Mouse (Mus musculus) left cerebral cortex, postnatal 10 days (tissue): ENCODE results near the gene Rasl10a. TPM values are rescaled to one million over a fixed set of nuclear protein-coding genes. Genes with fewer than 3 reads are reported as not detected.

ENCODE experiments used
- DNase-seq, 2 experiments: peaks; one replicate each; pipeline ENCODE4 v3.0.0; 2021 to 2022; ENCODE audit warnings: low spot score in 2 of 2, mixed read lengths in 1 of 2; ENCODE audit errors: extremely low spot score in 1 of 2
- intact Hi-C: fragments of 180-260 bp; cut with DNase I; formaldehyde crosslinking; loops from one replicate; pipeline ENCODE4 v1.15.1; 2025
- total RNA-seq, 2 experiments: library from RNA; stranded (reverse); gene quantifications; 2 replicates each; pipeline ENCODE4 v1.2.3; 2021

Gene Rasl10a
- 10 to 100 TPM; 43.2 to 47.9 TPM for total RNA-seq

GRCm38 (mm10) chr11:5057856-5058641 is at the start of gene Rasl10a:
Rasl10a (plus strand) TSS chr11:5058128.
- intact Hi-C loops: loop anchor here (5.0 kb wide), 1 partner anchor 41 kb away; no protein-coding TSS in a partner anchor

GRCm38 (mm10) chr11:5008867-5009266 is 49.1 kb upstream of the Rasl10a start:
- no peak for DNase-seq
- intact Hi-C loops: no loop called here

More at GRCm38 (mm10) chr11:5057856-5058641, at the start of gene Rasl10a:
- DNase-seq: peak in 1 of 2 experiments; percentile 63

DNA sequence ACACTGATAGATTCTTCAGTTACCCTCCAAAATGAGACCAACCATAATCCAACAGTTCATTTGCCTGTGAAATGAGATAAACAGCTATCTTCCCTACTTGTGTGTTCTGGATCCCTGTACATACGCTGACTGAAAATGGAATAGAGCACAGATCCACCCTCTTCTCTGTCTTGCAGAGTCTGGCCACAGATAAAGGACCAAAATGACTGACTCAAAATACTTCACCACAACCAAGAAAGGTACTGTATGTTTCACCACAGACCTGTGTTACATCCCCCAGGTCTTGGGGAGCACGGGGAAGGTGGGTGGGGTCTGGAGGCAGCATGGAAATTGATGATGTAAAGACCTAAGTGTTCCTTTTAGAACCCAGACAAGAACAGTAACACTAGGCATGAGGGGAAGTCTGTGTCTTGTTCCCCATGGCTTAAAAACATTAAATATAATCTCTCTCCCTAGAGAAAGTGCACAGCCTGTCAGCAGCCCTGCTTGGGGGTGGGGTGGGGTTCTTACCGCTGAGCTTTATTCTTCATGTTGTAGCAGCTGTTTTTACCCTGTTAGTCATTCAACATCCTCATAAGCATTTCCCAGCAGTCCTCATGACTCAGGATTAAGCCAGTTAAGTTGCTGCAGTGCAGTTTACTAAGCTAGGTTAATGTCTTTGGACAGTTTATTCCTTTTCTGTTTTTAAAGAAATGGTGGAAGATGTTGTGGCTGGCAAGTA is 48.4 kb upstream of the Rasl10a start:
- intact Hi-C loops: no loop called here
- DNase-seq: no peak

DNA sequence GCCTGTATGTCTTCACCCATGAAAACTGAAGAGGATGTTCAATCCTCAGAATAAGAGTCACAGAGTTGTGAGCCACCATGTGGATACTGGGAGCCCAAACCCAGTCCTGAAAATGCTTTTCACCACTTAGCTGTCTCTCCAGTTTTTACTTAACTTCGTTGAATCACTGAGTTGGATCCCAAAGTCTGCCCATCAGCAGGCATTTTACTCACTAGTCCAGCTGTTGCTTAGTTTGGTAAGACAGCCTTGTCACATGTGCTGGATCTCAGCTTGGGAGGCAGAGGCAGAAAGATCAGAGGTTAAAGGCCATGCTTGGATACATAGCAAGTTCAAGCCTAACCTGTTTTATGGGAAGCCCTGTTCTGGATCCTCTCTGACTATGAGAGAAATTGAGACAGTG is 47.7 kb upstream of the Rasl10a start:
- no peak for DNase-seq
- intact Hi-C loops: no loop called here

- intact Hi-C loops: no loop called here
- no peak for DNase-seq
Measured at GRCm38 (mm10) chr11:5011480-5011879, 46.4 kb upstream of the Rasl10a start.

- intact Hi-C loops: no loop called here
- DNase-seq: no peak
Measured at GRCm38 (mm10) chr11:5012213-5012715, 45.7 kb upstream of the Rasl10a start.

- peak; percentile 74 to 75 for DNase-seq
- intact Hi-C loops: loop anchor here (5.0 kb wide), 1 partner anchor 42 kb away; the partner anchor contains the start of gene Rasl10a
Measured at GRCm38 (mm10) chr11:5015720-5016119, 42.2 kb upstream of the Rasl10a start.

DNA sequence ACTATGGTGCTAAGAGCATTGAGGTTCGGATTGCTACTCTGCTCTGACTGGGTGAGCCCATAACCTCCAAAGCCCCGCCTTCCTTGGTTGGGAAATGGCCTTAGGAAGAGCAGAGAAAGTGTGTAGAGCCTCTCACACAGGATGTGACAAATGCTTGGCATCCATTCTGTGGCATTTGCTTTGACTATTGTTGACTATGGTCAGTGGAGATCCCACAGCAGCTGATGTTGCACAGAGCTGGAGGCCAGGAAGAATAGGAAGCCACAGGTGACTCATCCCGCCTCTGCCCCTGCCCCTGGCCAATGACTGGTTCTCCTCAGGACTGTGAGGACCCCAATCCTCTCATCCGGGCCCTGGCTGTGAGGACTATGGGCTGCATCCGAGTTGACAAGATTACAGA is 41.6 kb upstream of the Rasl10a start:
- intact Hi-C loops: loop anchor here (5.0 kb wide), 1 partner anchor 41 kb away; the partner anchor contains the start of gene Rasl10a
- DNase-seq: no peak

GRCm38 (mm10) chr11:5017506-5017905 is 40.4 kb upstream of the Rasl10a start:
- peak in 1 of 2 experiments; percentile 53 for DNase-seq
- intact Hi-C loops: loop anchor here (5.0 kb wide), 1 partner anchor 40 kb away; the partner anchor contains the start of gene Rasl10a

DNA sequence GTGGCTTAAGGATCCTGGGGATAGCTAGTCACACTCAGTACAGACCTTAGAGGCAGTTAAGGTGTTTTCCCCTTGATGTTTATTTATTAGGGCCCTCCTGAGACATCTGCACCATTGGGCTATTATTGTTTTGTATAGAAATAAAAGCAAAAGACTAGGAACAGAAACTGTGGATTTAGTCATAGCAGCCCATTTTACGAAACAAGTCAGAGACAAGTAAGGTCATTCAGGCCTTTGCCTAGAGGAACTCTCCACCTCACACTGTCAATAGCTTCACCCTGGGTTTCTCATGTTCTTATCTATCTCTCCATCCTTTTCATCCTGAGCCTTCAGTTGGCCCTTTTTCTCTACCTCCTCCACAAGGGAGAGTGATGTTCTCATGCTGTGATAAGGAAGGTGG is 32.8 kb upstream of the Rasl10a start:
- intact Hi-C loops: no loop called here
- no peak for DNase-seq

- DNase-seq: peak in 1 of 2 experiments; percentile 40
- intact Hi-C loops: no loop called here
Measured at GRCm38 (mm10) chr11:5028228-5028627, 29.7 kb upstream of the Rasl10a start.

DNA sequence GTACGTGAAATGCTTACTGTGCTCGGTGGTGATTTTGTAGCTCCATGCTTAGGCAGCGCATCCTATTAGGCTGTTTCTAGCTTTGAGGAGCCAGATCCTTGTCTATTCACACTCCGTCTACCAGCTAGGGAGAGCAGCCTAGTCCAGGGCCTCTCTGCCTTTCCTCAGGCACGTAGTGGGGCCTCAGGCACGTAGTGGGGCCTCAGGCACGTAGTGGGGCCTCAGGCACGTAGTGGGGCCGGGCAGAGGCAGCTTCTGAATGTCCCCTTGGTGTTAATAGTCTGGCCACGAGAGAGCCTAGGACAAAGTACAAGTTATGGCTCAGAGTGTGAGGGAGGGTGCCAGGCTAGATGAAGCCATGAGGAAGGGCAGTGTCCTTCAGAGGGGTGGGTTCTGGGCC is 25.2 kb upstream of the Rasl10a start:
- intact Hi-C loops: no loop called here
- no peak for DNase-seq

GRCm38 (mm10) chr11:5033136-5033535 is 24.8 kb upstream of the Rasl10a start:
- intact Hi-C loops: no loop called here
- DNase-seq: no peak

- intact Hi-C loops: no loop called here
- DNase-seq: peak; percentile 68 to 72
Measured at GRCm38 (mm10) chr11:5035421-5035820, 22.5 kb upstream of the Rasl10a start.

DNA sequence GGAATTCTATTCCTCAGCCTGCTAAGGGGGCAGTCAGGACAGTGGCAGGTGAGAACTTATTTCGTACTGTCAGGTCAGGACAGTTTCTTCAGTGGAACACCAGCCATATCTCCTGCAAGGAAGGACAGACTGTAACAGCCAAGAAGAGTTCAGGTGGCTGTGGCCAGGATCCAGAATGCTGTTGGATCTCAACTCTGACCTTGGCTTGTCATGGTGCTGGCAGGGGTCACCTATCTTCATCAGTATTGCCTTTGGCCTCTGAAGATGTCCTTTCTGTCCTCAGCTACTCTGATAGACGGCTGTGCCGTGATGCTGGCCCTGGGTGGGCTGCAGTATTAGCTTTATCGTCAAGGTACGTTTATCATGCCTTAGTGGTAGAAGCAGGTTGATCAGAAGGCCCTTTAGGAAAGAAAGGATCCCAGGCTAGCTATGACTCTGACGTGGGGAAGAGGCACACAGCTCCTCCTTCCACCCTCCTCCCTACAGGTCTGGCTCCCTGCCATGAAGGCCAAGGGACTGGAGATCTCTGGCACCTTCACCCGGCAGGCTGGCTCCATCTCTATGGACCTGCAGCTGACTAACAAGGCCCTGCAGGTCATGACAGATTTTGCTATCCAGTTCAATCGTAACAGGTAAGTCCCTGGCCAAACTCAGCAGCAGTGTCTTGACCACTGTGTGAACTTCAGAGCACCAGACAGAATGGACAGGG is 20.6 kb upstream of the Rasl10a start:
- DNase-seq: no peak
- intact Hi-C loops: no loop called here

DNA sequence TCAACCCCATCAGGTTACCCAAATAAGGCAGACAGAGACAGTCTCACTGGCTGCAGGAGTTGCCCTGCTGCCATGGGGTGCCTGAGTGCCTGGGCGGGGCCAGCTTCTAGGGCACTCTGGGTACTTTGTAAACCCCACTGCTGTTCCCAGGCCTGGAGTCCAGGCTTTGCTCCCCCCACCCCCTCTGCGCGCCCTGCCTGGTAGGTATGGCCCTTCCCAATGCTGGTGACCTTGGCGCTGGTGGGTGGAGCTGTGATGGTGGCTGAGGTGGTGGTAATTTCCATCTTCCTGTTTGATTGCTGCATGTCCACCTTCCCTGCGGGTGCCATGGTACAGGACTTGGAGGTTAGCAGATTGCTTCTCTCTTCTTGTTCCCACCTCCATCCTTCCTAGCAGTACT is 17.3 kb upstream of the Rasl10a start:
- no peak for DNase-seq
- intact Hi-C loops: no loop called here

GRCm38 (mm10) chr11:5041144-5041780 is 16.7 kb upstream of the Rasl10a start:
- intact Hi-C loops: no loop called here
- peak in 1 of 2 experiments; percentile 63 for DNase-seq

DNA sequence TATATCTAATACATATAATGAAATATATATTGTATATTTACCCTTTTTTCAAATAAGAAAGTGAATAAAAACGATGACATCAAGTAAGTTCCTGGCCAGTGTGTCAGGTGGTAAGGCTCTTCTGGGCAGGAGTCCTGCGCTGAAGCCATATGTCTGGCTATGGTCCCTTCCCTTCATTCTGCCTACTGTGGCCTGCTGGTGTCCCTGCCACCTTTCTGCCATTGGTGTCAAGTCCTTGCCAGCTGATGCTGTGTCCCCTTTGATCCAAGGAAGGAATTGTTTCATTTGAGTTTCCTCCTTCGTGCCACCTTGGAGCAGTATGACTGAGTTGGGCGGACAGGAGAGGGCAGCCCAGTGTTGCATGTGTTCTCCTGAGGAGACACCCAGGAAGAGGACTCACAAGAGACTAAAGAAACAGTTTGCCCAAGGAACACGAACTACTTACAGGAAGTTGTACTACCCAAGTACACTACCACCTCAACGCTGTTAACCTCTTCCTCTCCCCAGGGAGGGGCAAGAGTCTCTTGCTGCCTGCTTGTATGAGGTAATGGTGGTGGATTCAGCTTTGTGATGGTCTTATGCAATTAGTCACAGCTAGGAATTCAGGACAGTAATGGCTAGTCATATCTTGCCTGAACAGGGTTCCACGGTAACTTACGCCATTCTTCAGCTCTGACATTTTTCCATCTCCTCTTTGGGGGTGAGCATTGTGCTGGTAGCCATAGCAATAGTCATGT is 15.1 kb upstream of the Rasl10a start:
- intact Hi-C loops: no loop called here
- DNase-seq: no peak
